Mouse (Mus musculus) CH12.LX (cell line): ENCODE results near the gene Stn1. TPM values are rescaled to one million over a fixed set of nuclear protein-coding genes. Genes with fewer than 3 reads are reported as not detected.

Experiments
- DNase-seq: peaks from one replicate; pipeline ENCODE4 v3.0.0-alpha.2; 2013; ENCODE audit errors: extremely low read depth
- H3K27ac ChIP-seq: 2 replicates; pipeline ENCODE4 v1.5.1; 2012; ENCODE audit warnings: low read depth, mild to moderate bottlenecking, control low read depth, moderate library complexity; ENCODE audit not compliant: insufficient read depth
- H3K27me3 ChIP-seq: replicated peaks from 2 replicates; pipeline ENCODE3; 2012; ENCODE audit warnings: inconsistent platforms
- H3K36me3 ChIP-seq, 2 experiments: replicated peaks in 1 of 2; 2 replicates each; pipeline versions ENCODE3 to v1.6.1; 2012; ENCODE audit warnings: inconsistent platforms in 1 of 2, low read length in 1 of 2, mild to moderate bottlenecking in 1 of 2, mixed read lengths in 1 of 2, moderate library complexity in 1 of 2; ENCODE audit not compliant: control insufficient read depth in 1 of 2, insufficient read depth in 1 of 2
- H3K4me1 ChIP-seq, 2 experiments: 2 replicates each; pipeline ENCODE4 v1.6.1; 2012; ENCODE audit warnings: inconsistent platforms in 1 of 2, moderate library complexity in 1 of 2; ENCODE audit not compliant: insufficient read depth in 2 of 2, control insufficient read depth in 1 of 2
- H3K4me2 ChIP-seq: 2 replicates; pipeline ENCODE4 v1.6.1; 2012; ENCODE audit warnings: low read depth, mild to moderate bottlenecking, control low read depth; ENCODE audit not compliant: poor library complexity, insufficient read depth, severe bottlenecking
- H3K4me3 ChIP-seq, 3 experiments: fragments of 150-350 bp in 1 of 3; sonication (generic) in 1 of 3; replicated peaks in 1 of 3; 2 replicates each; pipeline versions ENCODE3 to v1.5.1; 2011 to 2012; ENCODE audit warnings: low read depth in 2 of 3, low read length in 2 of 3, mild to moderate bottlenecking in 2 of 3, moderate library complexity in 2 of 3, control low read depth in 1 of 3, improper control_type of control experiment in 1 of 3, inconsistent platforms in 1 of 3, mixed read lengths in 1 of 3; ENCODE audit not compliant: poor library complexity in 1 of 3
- H3K79me2 ChIP-seq: replicated peaks from 2 replicates; pipeline ENCODE4 v1.6.1; 2012; ENCODE audit warnings: mild to moderate bottlenecking, moderate library complexity; ENCODE audit not compliant: control insufficient read depth, poor library complexity, insufficient read depth, severe bottlenecking; ENCODE audit errors: extremely low read depth
- H3K9ac ChIP-seq: 2 replicates; pipeline ENCODE4 v1.6.1; 2012; ENCODE audit warnings: low read depth, mild to moderate bottlenecking, control low read depth, moderate library complexity; ENCODE audit not compliant: insufficient read depth
- H3K9me3 ChIP-seq: replicated peaks from 2 replicates; pipeline ENCODE3; 2012; ENCODE audit warnings: low read length, inconsistent platforms, mixed read lengths
- BHLHE40 ChIP-seq: IDR thresholded peaks from 2 replicates; pipeline ENCODE4 v1.6.1; 2011; ENCODE audit warnings: mild to moderate bottlenecking, low read depth, low read length, improper control_type of control experiment
- CHD1 ChIP-seq: IDR thresholded peaks from 2 replicates; pipeline ENCODE4 v1.6.1; 2012; ENCODE audit warnings: low read depth, low read length, improper control_type of control experiment, inconsistent platforms
- CHD2 ChIP-seq: IDR thresholded peaks from 2 replicates; pipeline ENCODE4 v1.6.1; 2011; ENCODE audit warnings: low read length, improper control_type of control experiment
- CTCF ChIP-seq, 2 experiments: IDR thresholded peaks in 1 of 2; conservative IDR thresholded peaks in 1 of 2; 2 replicates each; pipeline ENCODE4 v1.5.1; 2011 to 2012; ENCODE audit warnings: low read depth in 2 of 2, low read length in 2 of 2, improper control_type of control experiment in 1 of 2, inconsistent platforms in 1 of 2, mild to moderate bottlenecking in 1 of 2, moderate library complexity in 1 of 2
- ETS1 ChIP-seq: conservative IDR thresholded peaks from 2 replicates; pipeline ENCODE4 v1.6.1; 2012; ENCODE audit warnings: low read depth, mild to moderate bottlenecking, inconsistent platforms, low read length, improper control_type of control experiment, moderate library complexity
- GABPA ChIP-seq: IDR thresholded peaks from 2 replicates; pipeline ENCODE4 v1.6.1; 2012; ENCODE audit warnings: low read depth, low read length, improper control_type of control experiment, inconsistent platforms; ENCODE audit not compliant: insufficient replicate concordance
- HCFC1 ChIP-seq: IDR thresholded peaks from 2 replicates; pipeline ENCODE4 v1.6.1; 2012; ENCODE audit warnings: low read depth, mild to moderate bottlenecking, inconsistent platforms, low read length, improper control_type of control experiment
- JUN ChIP-seq: IDR thresholded peaks from 2 replicates; pipeline ENCODE4 v1.6.1; 2011; ENCODE audit warnings: low read depth, mild to moderate bottlenecking, low read length, improper control_type of control experiment, moderate library complexity; ENCODE audit not compliant: insufficient read depth
- JUND ChIP-seq: conservative IDR thresholded peaks from 2 replicates; pipeline ENCODE4 v1.6.1; 2011; ENCODE audit warnings: low read depth, low read length, improper control_type of control experiment
- MEF2A ChIP-seq: IDR thresholded peaks from 2 replicates; pipeline ENCODE4 v1.6.1; 2014; ENCODE audit warnings: low read depth, mild to moderate bottlenecking, inconsistent platforms, low read length, improper control_type of control experiment, borderline replicate concordance
- MYC ChIP-seq: IDR thresholded peaks from 2 replicates; pipeline ENCODE4 v1.6.1; 2011; ENCODE audit warnings: low read depth, mild to moderate bottlenecking, improper control_type of control experiment, low read length
- NELFE ChIP-seq: IDR thresholded peaks from 2 replicates; pipeline ENCODE4 v1.6.1; 2011; ENCODE audit warnings: low read depth, low read length, improper control_type of control experiment
- PAX5 ChIP-seq: IDR thresholded peaks from 2 replicates; pipeline ENCODE4 v1.6.1; 2012; ENCODE audit warnings: low read length, inconsistent platforms, mixed read lengths
- RAD21 ChIP-seq: IDR thresholded peaks from 2 replicates; pipeline ENCODE4 v1.6.1; 2011; ENCODE audit warnings: low read depth, mild to moderate bottlenecking, low read length, improper control_type of control experiment, moderate library complexity
- SIN3A ChIP-seq: IDR thresholded peaks from 2 replicates; pipeline ENCODE4 v1.6.1; 2012; ENCODE audit warnings: low read length, improper control_type of control experiment, inconsistent platforms
- TCF12 ChIP-seq: IDR thresholded peaks from 2 replicates; pipeline ENCODE4 v1.6.1; 2014; ENCODE audit warnings: low read depth, mild to moderate bottlenecking, inconsistent platforms, low read length, improper control_type of control experiment
- UBTF ChIP-seq: IDR thresholded peaks from 2 replicates; pipeline ENCODE4 v1.6.1; 2012; ENCODE audit warnings: low read depth, mild to moderate bottlenecking, inconsistent platforms, low read length, improper control_type of control experiment, moderate library complexity
- USF1 ChIP-seq: IDR thresholded peaks from 2 replicates; pipeline ENCODE4 v1.6.1; 2014; ENCODE audit warnings: low read depth, mild to moderate bottlenecking, inconsistent platforms, low read length, improper control_type of control experiment
- ZKSCAN1 ChIP-seq: IDR thresholded peaks from 2 replicates; pipeline ENCODE4 v1.6.1; 2012; ENCODE audit warnings: low read depth, inconsistent platforms, low read length, improper control_type of control experiment, borderline replicate concordance
- ZNF384 ChIP-seq: IDR thresholded peaks from 2 replicates; pipeline ENCODE4 v1.6.1; 2012; ENCODE audit warnings: low read depth, low read length, improper control_type of control experiment, inconsistent platforms
- dilution Hi-C: fragments of 300-500 bp; cut with MboI; formaldehyde crosslinking; loops from 2 replicates; pipeline ENCODE4 v1.14.3; 2020; ENCODE audit warnings: low sequenced_read_pairs; ENCODE audit not compliant: extremely low pct_unique_long_range_greater_than_20kb, extremely low pct_ligation_motif_present
- in situ Hi-C: fragments of 300-500 bp; cut with MboI; formaldehyde crosslinking; loops from 3 replicates; pipeline ENCODE4 v1.14.3; 2019; ENCODE audit warnings: low sequenced_read_pairs, low pct_ligation_motif_present, low pct_unique_long_range_greater_than_20kb, mixed read lengths
- polyA plus RNA-seq: library from polyadenylated mRNA; unstranded; fragments of >175 nt; gene quantifications from 2 replicates; pipeline ENCODE4 v1.2.1, GENCODE M21; 2012; ENCODE audit warnings: low read depth; ENCODE audit not compliant: insufficient read length
- total RNA-seq, 2 experiments: library from RNA; depleted of rRNA; stranded (reverse); fragments of 300-350 nt in 1 of 2; fragments of >200 nt in 1 of 2; gene quantifications; 2 replicates each; pipeline ENCODE4 v1.2.3; 2012 to 2014

Stn1 gene
- total and polyA plus RNA-seq, 3 experiments = 18.3 to 35.7 (median 25.3) TPM

GRCm38 (mm10) chr19:47472881-47473400 lies 64.4 kb downstream of the Stn1 start:
- in situ Hi-C loops = no loop called here
- dilution Hi-C loops = no loop called here
- no peaks in the 10 kb centered on the region; the same call in 1 of the 2 replicates for H3K79me2 ChIP-seq
- no peak overlapping the region for H3K4me3 ChIP-seq
- H3K9ac ChIP-seq = no peak overlapping the region
- H3K36me3 ChIP-seq = no peaks in the 10 kb centered on the region
- peaks cover 2% of the 10 kb centered on the region for H3K9me3 ChIP-seq
- H3K27ac ChIP-seq = no peak overlapping the region
- H3K4me1 ChIP-seq = peaks cover 2 to 4% of the 10 kb centered on the region in 2 experiments; a peak in 2 of 4 replicates
- DNase-seq = no peak
- TF ChIP-seq BHLHE40 (no peak), CHD2 (no peak)
- no peak overlapping the region for H3K4me2 ChIP-seq
- no peaks in the 10 kb centered on the region for H3K27me3 ChIP-seq

- dilution Hi-C loops (no loop called here), in situ Hi-C loops (no loop called here)
- Histone ChIP-seq H3K27ac (no peak overlapping the region), H3K79me2 (no peaks in the 10 kb centered on the region; the same call in 1 of the 2 replicates), H3K4me1 (peaks cover 2 to 4% of the 10 kb centered on the region in 2 experiments; a peak in 2 of 4 replicates), H3K27me3 (no peaks in the 10 kb centered on the region), H3K9ac (no peak overlapping the region), H3K9me3 (peaks cover 2% of the 10 kb centered on the region), H3K4me3 (no peak overlapping the region), H3K4me2 (no peak overlapping the region), H3K36me3 (no peaks in the 10 kb centered on the region)
- DNase-seq = no peak
- TF ChIP-seq ETS1 (no peak), MYC (no peak), GABPA (no peak), NELFE (no peak), CHD1 (no peak), JUND (no peak), CTCF (conservative IDR thresholded peaks at IDR 0.05 in 1 of 2, IDR thresholded peaks at IDR 0.05 in 1 of 2; ENCODE audit: low read depth in 2 of 2, low read length in 2 of 2) (no peak), HCFC1 (no peak), ZKSCAN1 (no peak), SIN3A (no peak), USF1 (no peak)
These were observed 65.5 kb downstream of the Stn1 start for GRCm38 (mm10) chr19:47471808-47472207.

GRCm38 (mm10) chr19:47468750-47469149 lies 68.6 kb downstream of the Stn1 start:
- Histone ChIP-seq H3K36me3 (no peaks in the 10 kb centered on the region), H3K4me1 (0 out of 4 replicates have a peak, but pooled peaks cover 0 to under 1% of the 10 kb centered on the region in 2 experiments), H3K27me3 (no peaks in the 10 kb centered on the region), H3K79me2 (no peaks in the 10 kb centered on the region), H3K4me3 (no peak overlapping the region), H3K9ac (no peak overlapping the region), H3K4me2 (no peak overlapping the region)
- DNase-seq = no peak
- dilution Hi-C loops = no loop called here
- no peak for TF ChIP-seq TCF12
- TF ChIP-seq ZNF384 = no peak
- no peak for TF ChIP-seq UBTF
- no peak for TF ChIP-seq ZKSCAN1
- no peak for TF ChIP-seq RAD21
- TF ChIP-seq PAX5 = no peak
- no peak for TF ChIP-seq JUN
- TF ChIP-seq MEF2A = no peak
- TF ChIP-seq, all 38 proteins: peak for 0
- peaks cover 4% of the 10 kb centered on the region for H3K9me3 ChIP-seq
- in situ Hi-C loops = loop anchor here (5.0 kb wide), 1 partner anchor 111 kb away; no protein-coding TSS in a partner anchor
- H3K27ac ChIP-seq = no peak overlapping the region
